Mouse (Mus musculus): Measurements from ENCODE around the gene Il1rapl2. TPM values are rescaled to one million over a fixed set of nuclear protein-coding genes. Genes with fewer than 3 reads are reported as not detected.
"Not testable (repeated sequence)": the region's sequence is repeated elsewhere in the genome, so short reads cannot be mapped to it uniquely, and the experiment has no call there.

The Il1rapl2 gene
- polyA plus RNA-seq, 1 experiment, result not detected

DNA sequence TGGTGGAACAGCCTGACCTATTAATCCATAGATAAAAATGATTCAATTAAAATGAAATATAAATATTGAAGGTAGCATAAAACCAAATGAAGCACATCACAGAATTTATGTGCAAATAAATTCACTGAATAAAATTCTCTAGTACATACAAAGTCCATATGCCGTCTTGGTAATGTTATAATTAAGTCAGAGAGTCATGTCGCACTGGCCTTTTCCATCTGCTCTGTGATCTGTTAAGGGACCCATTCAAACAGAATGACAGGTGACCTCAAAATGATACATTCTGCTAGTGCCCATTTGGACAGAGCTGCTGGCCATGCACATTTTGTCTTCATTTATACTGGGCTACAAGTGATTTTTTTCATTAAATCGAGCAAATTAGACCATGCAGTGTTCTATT lies 534.3 kb downstream of the Il1rapl2 start:
- no peak for DNase-seq (ENCODE audit: low read depth, low spot score)
- 58% methylated on average over 3 of the region's 3 CpGs for WGBS

DNA sequence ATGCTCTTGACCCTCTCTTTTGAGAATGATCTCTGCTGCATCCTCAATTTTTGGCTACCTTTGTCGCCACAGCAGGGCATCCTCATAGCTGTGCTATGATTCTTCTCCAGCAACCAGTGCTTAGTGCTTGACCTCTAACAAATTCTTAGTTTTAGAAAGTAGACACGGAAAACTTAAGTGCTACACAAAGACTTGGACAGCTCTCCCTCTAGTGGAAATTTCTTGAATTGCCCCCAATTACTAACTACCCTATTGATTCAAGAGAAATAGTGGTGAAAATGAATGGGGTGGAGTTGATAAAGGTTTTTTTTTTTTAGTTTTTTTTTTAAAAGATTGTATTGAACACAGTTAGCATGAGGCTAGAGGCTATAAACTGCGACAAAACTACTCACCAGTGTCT lies 599.7 kb downstream of the Il1rapl2 start:
- 11% methylated on average over 3 of the region's 3 CpGs for WGBS
- DNase-seq (ENCODE audit: low read depth, low spot score), result no peak

DNA sequence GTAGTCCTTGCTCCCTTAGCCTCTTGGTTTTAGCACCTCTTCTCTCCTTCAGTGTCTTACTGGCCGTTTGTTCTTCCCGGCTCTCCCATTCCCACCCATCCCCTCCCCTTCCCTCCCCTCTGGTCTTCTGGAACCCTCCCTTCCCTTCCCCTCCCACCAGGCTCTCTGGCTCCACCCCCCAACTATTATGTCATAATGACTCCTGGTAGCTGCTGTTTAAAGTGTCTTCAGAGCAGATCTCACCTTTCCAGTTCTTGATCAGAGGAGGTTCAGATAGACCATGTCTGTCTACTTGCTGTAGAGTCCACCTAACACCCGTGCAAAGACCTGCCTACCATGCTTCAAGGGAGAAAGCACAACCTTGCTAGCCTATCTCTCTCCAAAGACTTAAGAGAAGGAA lies 639.1 kb downstream of the Il1rapl2 start, which contains the start of gene Tex13a:
Tex13a (minus strand) TSS at position 101 of the 400 bp plus-strand sequence.
- 76% methylated on average over 3 of the region's 3 CpGs for WGBS
- DNase-seq (ENCODE audit: low read depth, low spot score), result no peak

DNA sequence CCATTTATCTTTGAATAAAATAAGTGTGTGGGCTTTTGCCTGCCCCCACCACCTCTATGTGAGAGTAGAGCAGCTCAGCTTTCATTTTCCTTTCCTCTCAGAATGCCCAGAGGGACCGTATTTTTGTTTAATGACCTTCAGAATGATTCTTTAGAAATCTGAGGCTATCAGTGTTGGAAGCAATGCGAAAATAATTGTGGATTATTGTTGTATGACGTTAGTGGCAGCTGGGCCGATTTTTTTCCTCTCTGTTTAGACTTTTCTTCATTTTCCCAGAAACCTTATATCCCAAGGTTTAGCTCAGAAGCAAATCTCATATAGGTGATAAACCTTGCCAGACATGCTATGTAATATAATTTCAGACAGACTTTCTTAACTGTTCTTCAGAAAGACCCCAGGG lies 664.2 kb downstream of the Il1rapl2 start:
- 63% methylated on average over 4 of the region's 4 CpGs for WGBS
- DNase-seq (ENCODE audit: low read depth, low spot score), result no peak

DNA sequence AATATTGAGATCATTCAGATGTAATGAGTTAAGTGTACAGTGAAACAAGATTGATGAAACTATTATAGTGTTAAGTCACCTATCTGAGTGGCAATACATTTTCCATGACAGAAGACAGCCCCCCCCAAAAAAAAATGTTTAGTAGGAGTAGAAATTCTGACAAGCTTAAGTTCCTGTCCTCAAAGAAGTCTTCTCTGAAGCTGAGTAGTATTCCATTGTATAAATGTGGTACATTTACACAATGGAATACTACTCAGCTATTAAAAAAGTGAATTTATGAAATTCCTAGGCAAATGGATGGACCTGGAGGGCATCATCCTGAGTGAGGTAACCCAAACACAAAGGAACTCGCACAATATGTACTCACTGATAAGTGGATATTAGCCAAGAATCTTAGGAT lies 778.3 kb downstream of the Il1rapl2 start:
- 53% methylated on average over 1 of the region's 1 CpGs for WGBS
- not testable (repeated sequence) for DNase-seq (ENCODE audit: low read depth, low spot score)

DNA sequence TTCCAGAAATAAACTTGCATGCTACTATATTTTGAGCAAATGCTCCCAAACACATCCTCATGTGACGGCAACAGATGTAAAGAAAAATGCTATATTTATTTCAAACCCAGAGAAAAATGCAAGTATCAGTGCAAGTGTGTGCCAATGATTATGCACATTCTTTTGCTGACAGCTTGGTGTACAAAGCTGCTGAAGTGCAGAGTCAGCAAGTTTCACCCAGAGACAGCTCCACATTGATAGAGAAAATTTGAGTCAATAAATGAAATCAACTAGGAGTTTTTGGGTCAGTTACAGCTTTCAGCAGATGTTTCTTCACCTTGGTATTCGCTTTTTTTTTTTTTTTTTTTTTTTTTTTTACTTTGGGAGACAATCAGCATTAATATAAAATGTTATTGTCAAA lies 863.4 kb downstream of the Il1rapl2 start:
- DNase-seq (ENCODE audit: low read depth, low spot score), result no peak
- WGBS, result 45% methylated on average over 2 of the region's 2 CpGs

DNA sequence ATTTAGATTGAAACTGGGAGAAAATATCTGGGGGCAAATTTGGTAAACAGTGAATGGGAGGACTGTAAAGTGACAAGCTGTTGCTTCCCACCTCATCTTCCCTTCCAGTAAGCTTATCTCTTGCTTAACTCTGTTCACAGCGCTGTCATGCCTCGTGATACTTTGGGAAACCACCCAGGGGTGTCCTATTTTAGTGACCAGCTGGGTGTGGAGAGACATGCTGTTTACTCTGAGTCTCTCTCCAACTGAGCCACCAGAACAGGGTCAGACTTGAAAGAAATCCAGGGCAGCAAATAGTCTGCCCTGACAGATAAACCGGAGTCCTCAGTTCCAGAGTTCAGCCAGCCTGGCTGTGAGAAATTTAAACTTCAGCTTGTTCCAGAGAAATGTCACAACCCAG lies 867.5 kb downstream of the Il1rapl2 start:
- WGBS, result 52% methylated on average over 3 of the region's 3 CpGs
- DNase-seq (ENCODE audit: low read depth, low spot score), result no peak

DNA sequence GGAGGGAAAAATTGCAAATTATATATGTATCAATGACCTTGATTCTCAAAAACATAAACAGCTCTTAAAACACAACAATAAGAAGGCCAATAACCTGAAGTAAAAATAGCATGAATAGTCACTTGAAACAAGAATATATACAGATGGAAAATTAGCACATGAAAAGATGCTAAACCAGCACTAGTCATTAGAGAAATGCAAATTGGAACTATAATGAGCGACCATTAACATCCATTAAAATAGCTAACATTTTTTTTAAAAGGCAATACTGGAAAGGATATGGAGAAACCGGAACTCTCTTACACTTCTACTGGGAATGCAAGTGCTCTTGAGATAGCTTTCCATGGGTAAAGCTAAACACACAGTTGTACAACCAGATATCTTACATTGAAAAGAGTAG lies 879.4 kb downstream of the Il1rapl2 start:
- 82% methylated on average over 2 of the region's 2 CpGs for WGBS

DNA sequence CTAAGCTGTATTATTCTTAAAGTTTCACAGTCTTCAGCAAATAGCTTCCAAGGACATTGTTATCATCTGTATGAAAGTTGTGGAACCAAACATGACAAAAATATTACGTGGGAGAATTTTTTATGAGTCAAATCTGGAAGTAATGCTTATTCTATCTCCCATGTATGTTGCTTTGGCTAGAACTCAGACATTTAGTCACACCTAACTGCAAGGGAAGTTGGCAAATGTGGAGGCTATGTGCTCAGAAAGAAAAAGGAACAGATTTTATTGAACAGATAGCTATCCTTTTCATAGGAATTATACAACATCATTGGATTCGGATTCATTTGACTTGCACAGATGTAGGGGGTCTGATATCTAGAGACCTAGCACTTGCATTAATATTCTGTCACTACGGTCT lies 908.1 kb downstream of the Il1rapl2 start:
- 68% methylated on average over 3 of the region's 3 CpGs for WGBS

More for the DNA sequence above, 879.4 kb downstream of the Il1rapl2 start:
- no peak for DNase-seq (ENCODE audit: low read depth, low spot score)

DNA sequence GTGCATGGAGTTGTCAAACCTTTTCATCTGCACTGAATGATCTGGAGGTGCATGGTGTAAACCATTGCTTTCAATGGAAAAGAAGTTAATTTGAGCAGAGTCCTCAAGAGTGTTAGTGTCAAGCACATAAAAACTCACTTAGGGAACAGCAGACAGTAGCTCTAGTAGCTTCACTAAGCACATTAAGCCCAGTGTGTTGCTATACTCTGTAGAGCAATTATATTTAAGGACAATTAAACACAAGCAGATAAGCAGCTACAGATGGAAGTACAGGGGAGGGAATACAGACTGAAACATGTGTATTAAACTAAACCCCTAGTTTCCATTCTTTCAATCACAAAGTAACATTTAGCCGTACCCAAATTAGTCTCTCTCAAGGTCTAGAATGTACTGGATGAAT lies 930.1 kb downstream of the Il1rapl2 start:
- WGBS, result 86% methylated on average over 1 of the region's 1 CpGs
- no peak for DNase-seq (ENCODE audit: low read depth, low spot score)

More for the DNA sequence above, 908.1 kb downstream of the Il1rapl2 start:
- no peak for DNase-seq (ENCODE audit: low read depth, low spot score)

DNA sequence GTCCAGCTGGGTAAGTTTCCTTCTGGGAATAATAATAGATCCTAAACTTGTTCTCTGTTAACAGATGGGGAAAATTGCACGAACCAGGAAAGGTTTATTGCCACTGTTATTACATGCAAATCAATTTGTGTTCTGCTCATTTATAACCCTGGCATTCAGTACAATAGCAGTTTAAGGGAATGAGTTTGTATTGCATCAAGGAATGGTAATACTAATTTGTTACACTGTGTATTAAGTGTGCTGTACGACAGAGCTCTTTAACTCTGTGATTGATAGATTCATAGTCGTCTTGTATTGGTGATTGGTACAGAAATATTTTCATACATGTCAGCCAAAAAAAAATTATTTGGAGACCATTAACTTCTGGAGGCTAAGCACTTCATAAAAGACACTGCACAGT lies 934.6 kb downstream of the Il1rapl2 start:
- WGBS, result 59% methylated on average over 3 of the region's 3 CpGs
- no peak for DNase-seq (ENCODE audit: low read depth, low spot score)

DNA sequence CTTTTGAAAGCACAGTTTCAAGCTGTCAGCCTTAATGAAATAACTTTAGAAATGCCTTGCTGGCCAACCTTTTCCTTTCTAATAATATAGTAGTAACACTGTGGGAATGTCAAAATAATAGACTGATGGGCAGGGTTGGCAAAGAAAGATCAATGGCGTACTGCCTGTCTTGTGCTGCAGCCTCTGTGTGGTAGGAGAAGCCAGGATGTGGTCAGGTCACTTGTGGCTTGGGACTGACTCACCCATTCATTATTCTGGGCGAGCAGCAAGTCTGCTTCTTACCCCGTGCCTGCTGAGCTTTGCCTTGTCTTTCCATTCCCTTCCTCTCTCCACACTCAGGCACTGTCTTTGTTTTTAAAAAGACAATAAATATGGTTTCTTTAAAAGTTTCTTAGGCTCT lies 1049.7 kb downstream of the Il1rapl2 start:
- WGBS, result 57% methylated on average over 3 of the region's 3 CpGs
- DNase-seq (ENCODE audit: low read depth, low spot score), result no peak

DNA sequence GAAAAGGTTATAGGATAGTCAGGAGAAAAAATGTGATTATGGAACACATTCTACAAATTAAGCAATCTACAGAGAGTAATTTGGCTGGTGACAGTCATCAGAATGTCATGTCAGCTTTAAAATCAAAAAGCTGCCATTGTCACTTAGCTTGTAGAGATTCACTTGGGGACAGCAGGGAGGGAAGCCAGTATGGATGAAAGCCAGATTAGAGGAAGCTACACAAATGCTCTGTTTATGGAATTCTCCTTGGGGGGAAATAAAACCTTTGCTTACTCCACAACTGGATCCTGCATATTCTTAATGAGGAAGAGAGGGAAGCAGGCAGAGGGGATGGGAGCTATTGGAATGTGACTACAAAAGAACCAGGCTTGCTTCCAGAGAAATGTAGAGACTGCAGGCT lies 1054.9 kb downstream of the Il1rapl2 start:
- no peak for DNase-seq (ENCODE audit: low read depth, low spot score)

DNA sequence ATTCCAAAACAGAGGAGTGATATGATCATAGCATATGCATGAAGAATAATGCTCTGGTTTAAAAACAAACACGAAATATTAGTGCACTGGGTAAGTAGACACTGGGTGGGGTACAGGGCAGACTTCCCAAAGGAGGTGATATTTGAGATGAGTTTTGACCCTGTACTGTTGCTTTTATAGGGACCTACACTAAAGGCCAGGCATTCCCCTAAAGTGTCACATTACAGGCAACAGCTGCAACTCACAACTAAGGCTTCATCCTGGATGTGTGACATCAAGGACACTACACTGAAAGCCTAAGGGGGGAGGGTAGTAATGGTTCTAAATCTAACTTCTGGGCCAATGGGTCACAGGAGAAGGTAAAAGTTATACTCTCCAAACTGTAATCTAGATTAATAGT lies 1152.0 kb downstream of the Il1rapl2 start:
- no peak for DNase-seq (ENCODE audit: low read depth, low spot score)
- WGBS, result 20% methylated on average over 1 of the region's 1 CpGs

DNA sequence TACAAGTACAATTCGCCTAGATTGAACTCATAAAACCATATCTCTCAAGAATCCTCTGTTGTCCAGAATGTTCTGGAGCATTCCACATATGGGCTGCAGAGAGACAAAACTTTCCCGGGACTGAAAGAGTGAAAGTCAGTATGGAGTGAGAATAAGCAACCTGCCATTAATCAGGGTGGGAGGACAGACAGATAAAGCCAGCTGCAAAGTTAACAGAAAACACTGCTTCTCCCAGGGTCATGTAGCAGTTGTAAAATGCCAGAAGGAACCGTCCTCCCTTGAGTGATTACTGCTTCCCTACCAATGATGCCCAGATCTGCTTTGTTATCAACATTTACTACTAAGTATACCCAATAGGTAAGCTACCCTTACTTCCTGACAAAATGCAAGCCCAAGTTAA lies 1230.5 kb downstream of the Il1rapl2 start:
- DNase-seq (ENCODE audit: low read depth, low spot score), result no peak
- 24% methylated on average over 3 of the region's 3 CpGs for WGBS

DNA sequence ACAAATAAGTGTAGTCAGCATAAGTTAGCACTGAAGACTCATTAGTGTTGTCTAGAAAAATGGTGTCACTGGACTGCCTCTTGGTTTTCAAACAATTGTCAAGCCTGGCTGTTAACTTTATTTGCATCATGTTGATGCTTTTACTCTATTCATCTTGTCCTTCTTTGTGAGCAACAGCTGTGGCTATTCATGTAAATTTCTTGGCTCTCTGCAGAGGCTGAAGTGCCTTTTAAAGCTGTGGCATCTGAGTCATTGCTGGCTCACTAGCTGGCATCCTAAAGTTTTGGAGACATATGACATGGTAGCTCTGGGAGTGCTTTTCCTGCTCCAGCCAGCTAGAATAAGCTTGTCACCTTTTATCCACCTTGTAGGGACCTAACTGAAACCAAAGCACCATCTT lies 1261.5 kb downstream of the Il1rapl2 start:
- DNase-seq (ENCODE audit: low read depth, low spot score), result no peak

DNA sequence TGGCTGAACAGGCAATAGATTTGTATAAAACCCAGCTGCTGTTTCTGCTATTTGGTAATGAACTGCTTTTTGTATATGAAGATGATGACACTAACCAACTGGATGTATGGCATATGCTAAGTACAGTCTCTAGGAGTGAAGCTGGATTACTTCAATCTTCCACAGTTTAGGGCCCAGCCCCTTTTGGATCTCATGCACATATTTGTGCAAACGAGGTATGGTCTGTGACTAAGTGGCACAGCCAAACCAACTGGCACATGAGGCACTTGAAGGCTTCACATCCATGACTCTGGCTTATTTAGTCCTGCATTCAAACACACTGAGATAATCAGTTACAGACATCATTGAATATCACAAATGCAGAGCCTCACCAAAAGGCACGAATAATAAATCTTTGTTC lies 1263.5 kb downstream of the Il1rapl2 start:
- 42% methylated on average over 2 of the region's 2 CpGs for WGBS
- no peak for DNase-seq (ENCODE audit: low read depth, low spot score)

DNA sequence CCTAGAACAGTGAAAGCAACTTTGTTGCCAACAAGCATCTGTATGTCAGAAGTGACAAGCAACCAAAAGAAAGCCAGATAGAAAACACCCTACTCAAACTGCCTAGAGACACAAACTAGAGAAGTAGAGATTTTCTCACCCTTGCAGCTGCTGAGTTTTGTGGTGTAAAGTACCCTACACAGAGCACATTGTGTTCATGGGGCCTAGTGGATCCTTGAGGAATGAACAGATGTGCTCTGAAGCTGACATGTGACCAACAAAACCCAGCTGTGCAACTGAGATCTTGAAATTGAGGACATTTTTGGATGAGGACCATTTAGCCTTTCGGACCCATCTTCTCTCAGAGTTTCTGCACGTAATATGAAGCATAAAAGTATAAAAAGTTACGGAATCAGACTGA lies 1268.0 kb downstream of the Il1rapl2 start:
- DNase-seq (ENCODE audit: low read depth, low spot score), result no peak
- 80% methylated on average over 3 of the region's 3 CpGs for WGBS

Data from large intestine, adult 2 months (tissue).